Mouse (Mus musculus) CD4-positive, CD25-positive, alpha-beta regulatory T cell, adult 2 months (primary cell): Measurements from ENCODE around the gene Vwce.
A peak's percentile ranks its signal among the peaks of the same experiment; 100 is the strongest.

Source experiments
- DNase-seq: peaks from one replicate; pipeline ENCODE4 v3.0.0-alpha.2; 2012; ENCODE audit warnings: low read depth, low spot score

Gene Vwce

GRCm38 (mm10) chr19:10645616-10646015, 11.6 kb downstream of the Vwce start:
- no peak for DNase-seq

DNA sequence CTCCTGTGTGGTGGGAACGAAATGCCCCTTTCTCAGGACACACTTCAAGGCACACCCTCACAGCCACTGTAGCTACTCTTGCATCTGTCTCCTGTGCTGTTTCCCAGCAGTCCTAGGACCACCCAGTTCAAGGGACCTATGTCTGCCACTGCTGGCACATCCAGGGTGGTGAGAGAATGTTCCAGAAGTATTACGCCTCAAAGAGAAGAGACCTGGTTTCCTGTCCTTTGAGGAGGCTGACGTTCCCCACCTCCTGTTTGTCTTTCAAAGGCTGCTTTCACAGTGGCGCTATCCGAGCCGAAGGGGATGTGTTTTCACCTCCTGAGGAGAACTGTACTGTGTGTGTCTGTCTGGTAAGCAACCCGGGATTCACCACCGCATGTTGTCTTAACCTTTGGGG, 14.1 kb downstream of the Vwce start:
- DNase-seq: peak; percentile 54

DNA sequence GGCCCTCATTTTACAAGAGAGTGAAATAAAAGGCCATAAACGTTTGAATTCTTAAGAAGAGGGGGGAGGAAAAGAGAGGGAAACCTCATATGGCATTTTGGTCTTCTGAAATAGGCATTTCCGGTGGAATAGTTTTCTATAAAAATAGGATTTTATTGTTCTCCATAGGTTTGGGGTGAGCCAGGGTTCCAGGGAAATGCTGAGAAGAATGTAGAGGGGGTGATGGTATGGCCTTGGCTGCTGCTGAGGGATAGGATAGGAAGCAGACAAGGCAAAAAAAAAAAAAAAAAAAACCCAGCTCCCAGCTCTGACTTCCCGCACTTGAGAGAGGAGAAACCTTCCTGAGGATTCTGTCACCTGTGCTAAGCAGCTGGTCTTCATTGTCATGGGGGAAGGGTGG, 22.0 kb downstream of the Vwce start:
- DNase-seq: no peak

DNA sequence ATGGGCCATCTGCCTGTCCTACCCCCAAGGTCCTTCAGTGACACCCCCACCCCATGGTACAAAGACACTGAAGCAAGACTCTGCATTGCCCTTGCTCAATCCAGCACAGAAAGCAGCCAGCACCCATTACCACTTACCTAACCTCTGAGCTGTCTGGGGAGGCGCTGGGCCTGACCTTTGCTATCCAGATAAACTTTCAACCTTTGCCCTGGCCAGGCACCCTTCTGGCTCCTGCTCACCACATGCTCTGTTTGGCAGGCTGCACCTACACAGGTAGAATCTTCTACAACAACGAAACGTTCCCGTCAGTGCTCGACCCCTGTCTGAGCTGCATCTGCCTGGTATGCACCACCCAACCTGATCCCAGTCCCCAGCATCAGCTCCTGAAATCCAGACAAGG, 23.7 kb downstream of the Vwce start:
- no peak for DNase-seq

GRCm38 (mm10) chr19:10658406-10658805, 24.4 kb downstream of the Vwce start:
- DNase-seq: no peak

- no peak for DNase-seq
Measured at GRCm38 (mm10) chr19:10661373-10661772, 27.4 kb downstream of the Vwce start.

DNA sequence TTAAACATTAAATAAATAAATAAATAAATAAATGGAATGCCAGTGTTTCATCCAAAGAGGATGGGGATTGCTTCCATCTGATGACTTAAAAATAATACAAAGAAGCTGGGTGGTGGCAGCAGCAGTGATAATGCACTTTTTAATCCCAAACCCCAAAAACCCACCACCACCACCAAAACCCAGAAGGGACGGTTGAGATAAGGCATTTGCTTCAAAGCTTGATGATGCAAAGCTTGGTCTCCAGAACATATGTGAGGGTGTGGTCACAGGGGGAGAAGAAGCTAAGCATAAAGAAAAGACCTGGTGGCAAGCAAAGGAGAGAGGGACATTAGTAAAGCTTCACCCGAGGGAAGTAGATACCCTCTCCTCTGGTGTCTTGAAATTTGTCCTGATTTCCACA, 27.9 kb downstream of the Vwce start:
- DNase-seq: no peak

DNA sequence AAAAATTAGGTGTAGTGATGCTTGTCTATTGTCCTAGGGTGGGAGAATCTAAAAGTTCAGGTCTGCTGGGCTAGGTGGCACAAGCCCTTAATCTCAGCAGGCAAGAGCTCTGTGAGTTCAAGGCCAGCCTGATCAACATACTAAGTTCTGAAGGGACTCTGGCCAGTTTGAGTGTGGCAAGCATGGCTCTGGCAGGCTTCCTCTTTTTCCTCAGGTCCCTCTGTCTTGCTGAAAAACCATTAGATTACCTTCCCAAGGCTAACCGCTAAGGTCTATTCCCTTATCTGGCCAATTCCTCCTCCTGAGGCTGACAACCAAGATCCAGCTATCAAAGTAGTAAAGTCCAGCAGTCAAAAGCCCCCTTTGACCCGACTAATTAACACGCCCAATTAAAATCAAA, 28.7 kb downstream of the Vwce start:
- no peak for DNase-seq

GRCm38 (mm10) chr19:10665093-10665492, 31.1 kb downstream of the Vwce start:
- DNase-seq: peak; percentile 9

DNA sequence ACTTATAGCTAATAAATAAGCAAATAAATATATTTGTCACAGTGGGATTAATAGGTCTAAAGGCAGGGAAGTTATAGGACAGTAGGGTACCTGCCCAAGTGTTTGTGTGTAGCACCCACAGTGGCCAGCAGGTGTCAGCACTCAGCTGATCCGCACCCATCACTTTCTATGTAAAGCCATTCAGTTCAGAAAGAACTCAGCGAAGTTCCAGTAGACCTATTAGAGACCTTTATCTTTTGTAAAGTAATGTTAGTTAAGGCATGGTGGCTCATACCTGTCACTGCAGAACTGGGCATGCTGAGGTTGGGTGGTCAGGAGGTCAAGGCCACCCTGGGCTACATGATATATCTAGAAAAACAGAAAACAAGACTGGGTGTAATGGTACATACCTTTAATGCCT, 31.5 kb downstream of the Vwce start:
- DNase-seq: peak; percentile 86

DNA sequence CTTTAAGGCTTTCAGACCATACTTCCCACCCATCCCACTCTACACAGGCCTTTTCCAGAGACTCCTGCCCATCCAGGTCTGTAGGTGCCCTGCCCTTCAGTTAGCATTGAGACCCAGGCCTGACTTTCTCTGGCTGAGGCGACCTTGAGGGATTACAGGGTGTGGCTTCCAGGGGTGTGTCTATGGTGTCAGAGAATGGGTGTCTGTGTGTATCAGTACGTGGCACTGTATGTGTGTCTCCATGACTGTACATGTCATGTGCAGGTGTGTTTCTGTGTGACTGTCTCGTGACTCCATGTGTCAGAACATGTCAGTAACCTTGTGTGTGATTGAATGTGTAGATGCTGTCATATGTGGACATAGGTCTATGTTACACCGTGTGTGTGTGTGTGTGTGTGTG, 37.3 kb downstream of the Vwce start:
- no peak for DNase-seq

- no peak for DNase-seq
Measured at GRCm38 (mm10) chr19:10671854-10672417, 37.9 kb downstream of the Vwce start.

GRCm38 (mm10) chr19:10673275-10673674, 39.3 kb downstream of the Vwce start:
- no peak for DNase-seq

- no peak for DNase-seq
Measured at GRCm38 (mm10) chr19:10676656-10677055, 42.6 kb downstream of the Vwce start.

DNA sequence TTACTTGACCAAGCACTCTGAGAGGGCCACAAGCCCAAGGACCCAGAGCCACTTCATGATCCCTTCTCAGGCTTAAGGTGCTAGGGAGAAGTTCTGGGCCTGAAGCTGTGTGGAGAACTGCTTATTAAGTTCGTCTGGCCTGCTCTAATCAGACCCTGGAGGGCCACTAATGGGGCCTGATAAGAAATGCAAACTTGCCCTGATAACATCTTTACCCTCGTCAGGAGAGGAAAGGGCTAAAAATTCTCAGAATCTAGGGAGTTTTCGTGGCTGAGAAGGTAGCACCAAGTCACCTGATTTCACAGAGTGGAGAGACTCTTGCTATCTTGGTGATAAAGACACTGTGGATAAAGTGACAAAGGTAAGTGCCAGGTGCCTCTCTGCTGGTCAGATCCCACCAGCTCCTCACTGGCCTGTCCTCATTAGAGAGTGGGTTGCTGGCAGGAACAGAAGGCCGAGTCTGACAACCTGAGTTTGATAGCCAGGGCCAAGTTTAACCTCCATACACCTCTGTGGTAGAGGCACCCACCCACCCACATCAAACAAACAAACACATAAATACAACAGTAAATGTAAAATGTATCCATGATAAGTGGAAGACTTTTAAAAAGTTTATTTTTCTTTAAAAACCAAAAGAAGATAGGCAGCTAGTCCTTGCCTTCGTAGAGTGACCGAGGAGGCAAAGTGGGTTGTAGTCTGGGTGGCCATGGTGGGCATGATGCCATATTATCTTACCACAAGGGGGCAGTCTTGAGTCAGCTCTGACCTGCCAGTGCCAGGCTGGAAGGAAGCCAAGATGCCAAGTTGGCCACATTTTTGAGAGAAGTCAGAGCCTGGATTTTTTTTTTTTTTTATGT, 44.1 kb downstream of the Vwce start, which contains the start of gene Pga5:
Gene Pga5, minus strand, starts transcription at position 157 of the 857 bp plus-strand sequence.
- DNase-seq: peak; percentile 88

DNA sequence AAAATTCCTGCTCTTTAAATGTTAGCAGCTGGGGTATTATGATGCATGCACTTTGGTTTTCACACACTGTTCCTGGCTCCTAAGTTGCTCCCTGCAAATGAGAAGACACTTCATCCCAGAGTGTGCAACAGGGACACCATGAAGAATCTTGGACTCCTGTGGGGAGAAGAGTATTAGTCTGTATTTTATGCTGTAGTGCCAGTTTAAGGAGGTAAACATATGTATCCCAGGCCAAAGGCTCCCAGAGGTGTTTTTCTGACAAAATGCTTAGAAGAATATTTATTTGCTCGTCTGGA, 44.7 kb downstream of the Vwce start:
- no peak for DNase-seq

DNA sequence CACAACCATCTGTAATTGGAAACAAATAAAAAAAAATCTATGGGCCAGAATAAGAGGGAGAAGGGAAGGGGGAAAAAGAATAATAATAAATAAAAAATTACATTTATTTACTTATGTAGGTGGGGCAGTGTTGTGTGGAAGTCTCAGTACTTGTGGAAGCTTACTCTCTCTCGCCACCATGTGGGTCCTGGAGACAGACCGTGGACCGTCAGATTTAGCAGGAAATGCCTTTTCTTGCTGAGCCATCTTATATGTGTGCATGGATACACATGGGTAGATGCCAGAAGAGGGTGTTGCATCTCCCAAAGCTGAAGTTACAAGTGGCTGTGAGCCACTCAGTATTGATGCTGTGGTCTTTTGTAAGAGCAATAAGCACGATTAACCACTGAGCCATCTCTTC, 47.6 kb downstream of the Vwce start:
- no peak for DNase-seq

DNA sequence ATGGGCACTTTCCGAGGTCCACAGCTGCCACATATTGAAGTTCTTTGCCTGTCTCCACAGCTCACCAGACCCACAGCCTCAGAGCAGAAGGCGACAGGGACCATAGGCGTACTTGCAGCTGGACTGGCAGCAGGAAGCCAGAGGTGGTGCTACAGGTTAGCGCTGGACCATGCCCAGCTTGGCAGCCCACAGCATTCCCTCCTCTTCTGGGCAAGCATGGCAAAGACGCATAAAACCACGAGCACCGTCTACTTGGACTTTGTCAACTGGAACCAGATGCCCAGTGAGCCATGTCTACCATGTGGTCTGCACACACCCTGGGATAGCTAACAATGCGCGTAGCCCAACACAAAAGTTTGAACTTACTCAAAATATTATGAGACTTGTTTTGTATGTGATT, 51.1 kb downstream of the Vwce start:
- no peak for DNase-seq

DNA sequence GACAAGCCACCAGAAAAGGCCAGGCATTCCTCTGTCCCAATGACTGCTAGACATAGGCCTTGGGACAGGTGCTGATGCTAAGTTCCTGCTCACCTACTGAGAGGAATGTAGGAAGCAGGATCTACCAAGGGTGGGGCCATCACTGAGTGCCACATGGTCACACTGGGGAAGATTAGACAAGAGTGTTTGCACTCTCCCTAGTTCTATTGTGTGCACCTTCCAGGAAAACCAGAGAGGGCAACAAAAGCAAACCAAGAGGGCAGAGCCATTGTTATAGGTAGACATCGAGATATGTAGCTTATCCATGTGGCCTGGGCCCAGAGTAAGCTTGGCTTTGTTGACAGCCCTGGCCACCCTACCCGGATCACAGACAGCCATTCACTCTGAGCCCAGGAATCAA, 51.7 kb downstream of the Vwce start:
- no peak for DNase-seq

DNA sequence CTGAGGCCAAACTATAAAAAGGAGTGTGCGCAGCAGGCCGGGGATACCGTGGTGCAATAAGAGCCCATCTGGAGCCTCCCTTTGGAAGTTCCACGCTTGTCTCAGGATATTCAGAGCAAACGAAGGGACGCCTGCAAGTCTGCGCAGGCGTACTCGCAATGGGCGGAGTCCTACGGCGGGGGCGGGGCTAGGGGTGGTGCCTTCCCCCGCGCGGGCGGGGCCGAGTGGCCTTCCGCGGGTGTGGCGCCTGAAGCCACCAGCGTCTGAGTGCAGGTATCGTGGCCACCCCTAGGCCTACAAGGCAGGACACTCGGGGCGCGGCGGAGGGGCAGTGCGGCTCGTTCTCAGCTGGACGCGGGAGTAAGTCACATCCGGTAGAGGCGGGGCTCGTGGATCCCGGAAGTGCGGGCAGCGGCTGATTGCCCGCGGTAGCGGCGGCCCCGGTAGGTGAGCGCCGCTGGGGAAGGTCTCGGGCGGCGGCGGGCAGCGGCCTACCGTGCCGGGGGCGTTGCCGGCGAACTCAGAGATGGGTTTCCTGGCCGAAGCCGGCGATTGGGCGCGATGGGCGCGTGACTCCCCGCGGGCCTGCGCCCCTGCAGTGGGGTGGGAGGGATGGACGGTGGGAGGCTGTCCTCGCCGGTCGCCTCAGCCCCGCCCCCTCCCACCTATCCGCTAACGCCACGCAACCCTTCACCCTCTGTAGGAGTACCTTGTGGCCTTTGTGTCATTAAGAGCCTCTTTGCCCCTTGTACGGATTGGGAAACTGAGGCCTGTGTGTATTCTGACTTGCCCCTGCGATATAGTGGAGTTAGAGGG, 54.7 kb downstream of the Vwce start, which contains the start of gene Vps37c:
Gene Vps37c, plus strand, starts transcription at position 199 of the 816 bp plus-strand sequence.
- peak; percentile 93 for DNase-seq

- no peak for DNase-seq
Measured at GRCm38 (mm10) chr19:10689470-10690166, 55.6 kb downstream of the Vwce start.

DNA sequence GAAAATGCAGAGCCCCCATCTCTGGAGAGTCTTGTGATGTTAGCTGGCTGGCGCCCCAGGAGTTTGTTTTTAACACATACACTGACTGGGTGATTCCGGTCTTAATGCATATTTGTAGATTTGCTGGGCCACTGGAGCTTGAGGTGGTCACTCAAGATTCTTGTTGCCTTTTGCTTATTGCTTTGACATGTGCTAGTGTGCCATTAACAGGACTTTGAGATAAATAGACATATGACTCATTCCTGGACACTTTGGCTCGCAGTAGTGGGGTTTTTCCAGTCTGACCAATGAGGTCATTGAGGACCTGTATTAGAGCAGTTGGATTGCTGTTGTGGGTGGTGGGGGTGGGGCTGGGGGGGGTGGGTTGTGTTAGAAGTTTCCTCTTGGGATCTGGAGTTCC, 56.3 kb downstream of the Vwce start:
- no peak for DNase-seq
